Mouse (Mus musculus): Measurements from ENCODE around the gene Taf6l.
A peak's percentile ranks its signal among the peaks of the same experiment; 100 is the strongest.
"Not testable (repeated sequence)": the region's sequence is repeated elsewhere in the genome, so short reads cannot be mapped to it uniquely, and the experiment has no call there.

Taf6l gene

GRCm38 (mm10) chr19:8738911-8739310, 47.3 kb downstream of the Taf6l start:
- DNase-seq (ENCODE audit: low read depth, low spot score): no peak

- DNase-seq (ENCODE audit: low read depth, low spot score): no peak
Observed at GRCm38 (mm10) chr19:8736160-8736467, 50.1 kb downstream of the Taf6l start.

- DNase-seq (ENCODE audit: low read depth, low spot score): peak; percentile 95
Observed at GRCm38 (mm10) chr19:8735389-8736159, 50.6 kb downstream of the Taf6l start, which contains the start of gene Wdr74. TSS of gene Wdr74 (plus strand) at chr19:8735827.

DNA sequence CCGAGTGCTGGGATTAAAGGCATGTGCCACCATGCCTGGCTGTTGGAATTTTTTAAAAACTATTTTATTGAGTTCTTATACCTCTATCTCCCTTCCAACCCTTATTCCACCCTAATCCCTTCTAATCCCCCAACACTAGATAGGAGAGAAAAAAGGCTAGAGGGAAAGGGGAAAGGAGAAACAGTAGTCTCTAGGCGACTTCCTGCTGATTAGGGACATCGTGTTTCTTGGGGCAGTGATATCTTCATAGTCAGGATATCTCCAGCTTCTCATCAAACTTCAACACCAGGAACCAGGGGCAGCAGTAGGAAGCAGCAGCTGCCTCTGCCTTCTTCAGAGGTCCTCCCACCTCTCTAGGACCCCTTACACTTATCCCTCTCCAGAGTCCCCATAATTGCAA, 51.9 kb downstream of the Taf6l start:
- no peak for DNase-seq (ENCODE audit: low read depth, low spot score)

DNA sequence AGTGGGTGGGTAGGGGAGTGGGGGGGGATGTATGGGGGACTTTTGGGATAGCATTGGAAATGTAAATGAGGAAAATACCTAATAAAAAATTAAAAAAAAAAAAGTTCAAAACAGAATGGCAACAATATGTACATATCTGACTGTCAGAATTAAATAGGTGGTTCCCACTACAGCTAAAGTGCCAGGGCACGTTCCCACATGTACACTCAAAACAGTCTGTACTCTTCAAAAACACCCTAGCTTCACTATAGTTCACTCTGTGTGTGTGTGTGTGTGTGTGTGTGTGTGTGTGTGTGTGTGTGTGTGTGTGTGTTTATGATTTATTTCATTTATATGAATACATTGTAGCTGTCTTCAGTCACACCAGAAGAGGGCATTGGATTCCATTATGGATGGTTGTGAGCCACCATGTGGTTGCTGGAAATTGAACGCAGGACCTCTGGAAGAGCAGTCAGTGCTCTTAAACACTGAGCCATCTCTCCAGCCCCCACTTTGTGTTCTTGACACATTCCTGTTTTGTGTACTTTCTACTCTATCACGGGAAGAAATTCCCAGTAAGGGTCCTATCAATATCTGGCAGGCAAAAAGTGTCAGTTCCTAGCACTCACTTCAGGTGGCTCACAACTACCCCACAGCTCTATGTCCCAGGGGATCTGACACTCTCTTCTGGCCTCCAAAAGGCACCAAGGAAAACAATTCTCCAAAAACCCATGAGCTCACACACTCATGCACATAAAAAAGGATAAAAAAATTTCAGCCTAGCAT, 57.7 kb downstream of the Taf6l start:
- DNase-seq (ENCODE audit: low read depth, low spot score): not testable (repeated sequence)

- peak; percentile 64 for DNase-seq (ENCODE audit: low read depth, low spot score)
Observed at GRCm38 (mm10) chr19:8727495-8728114, 58.6 kb downstream of the Taf6l start.

DNA sequence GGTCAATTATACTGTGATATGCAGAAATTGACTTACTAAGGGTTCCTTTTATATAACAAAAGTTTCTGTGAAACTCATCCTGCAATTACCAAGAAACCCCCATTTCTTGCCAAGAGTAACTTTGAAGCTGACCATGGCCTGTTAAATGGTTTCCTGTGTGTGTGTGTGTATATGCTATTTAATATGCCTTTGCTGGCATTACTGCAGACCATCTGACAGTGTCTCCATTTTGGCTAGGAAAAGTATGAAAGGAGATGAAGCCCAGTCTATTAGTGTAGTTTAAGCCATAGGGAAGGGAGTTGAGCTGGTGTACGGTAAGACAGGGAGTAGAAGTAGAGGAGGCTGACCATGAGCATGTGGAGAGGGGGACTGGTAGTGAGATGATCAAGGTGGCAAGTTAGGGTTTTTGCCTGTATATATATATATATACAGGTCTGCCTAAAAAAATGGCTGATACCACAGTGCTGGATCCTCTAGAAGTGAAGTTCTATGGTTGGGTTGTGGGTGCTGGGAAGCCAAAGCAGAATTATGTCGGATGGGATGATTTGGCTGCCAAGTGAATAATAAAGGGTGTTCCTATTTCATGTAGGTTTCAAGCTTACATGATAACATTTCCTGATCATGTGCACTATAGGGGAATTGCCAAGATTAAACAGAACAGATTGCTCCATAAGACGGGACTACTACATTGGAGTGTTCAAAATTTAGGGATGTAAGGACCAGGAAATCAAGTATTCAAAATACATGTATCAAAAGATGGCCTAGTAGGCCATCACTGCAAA, 59.4 kb downstream of the Taf6l start:
- no peak for DNase-seq (ENCODE audit: low read depth, low spot score)

- no peak for DNase-seq (ENCODE audit: low read depth, low spot score)
Observed at GRCm38 (mm10) chr19:8725081-8725613, 61.1 kb downstream of the Taf6l start.
